Mouse (Mus musculus) layer of hippocampus, postnatal 14 days (tissue): ENCODE measurements at regions not wholly inside any gene's neighbourhood (a gene's known extent, or its start where the extent isn't known, plus 50 kb on each side); places are given as distances from the start of the nearest gene placed in this dataset.
A peak's percentile ranks its signal among the peaks of the same experiment; 100 is the strongest.

Experiments used
- DNase-seq, 2 experiments: peaks; one replicate each; pipeline ENCODE4 v3.0.0; 2021 to 2022; ENCODE audit warnings: low spot score in 2 of 2, mixed read lengths in 1 of 2

DNA sequence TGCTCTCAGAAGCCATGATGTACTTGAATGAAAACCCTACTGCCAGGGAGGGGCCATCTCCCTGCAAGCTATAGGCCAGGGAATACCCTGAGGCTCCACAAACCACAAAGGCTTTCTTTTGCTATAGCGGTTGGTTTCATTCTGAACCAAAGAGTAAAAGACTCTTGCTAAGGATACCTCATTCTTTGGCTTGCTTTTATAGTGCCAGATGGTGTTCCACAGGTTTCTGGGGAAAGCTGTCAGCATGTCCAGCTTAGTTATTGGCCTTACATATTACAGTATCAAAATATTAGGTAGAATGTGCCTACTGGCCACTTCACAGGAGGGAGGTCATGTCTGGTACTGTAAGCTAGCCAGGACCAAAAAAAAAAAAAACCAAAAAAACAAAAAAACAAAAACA, 246.9 kb upstream of the Cdr1 start:
- no peak for DNase-seq

DNA sequence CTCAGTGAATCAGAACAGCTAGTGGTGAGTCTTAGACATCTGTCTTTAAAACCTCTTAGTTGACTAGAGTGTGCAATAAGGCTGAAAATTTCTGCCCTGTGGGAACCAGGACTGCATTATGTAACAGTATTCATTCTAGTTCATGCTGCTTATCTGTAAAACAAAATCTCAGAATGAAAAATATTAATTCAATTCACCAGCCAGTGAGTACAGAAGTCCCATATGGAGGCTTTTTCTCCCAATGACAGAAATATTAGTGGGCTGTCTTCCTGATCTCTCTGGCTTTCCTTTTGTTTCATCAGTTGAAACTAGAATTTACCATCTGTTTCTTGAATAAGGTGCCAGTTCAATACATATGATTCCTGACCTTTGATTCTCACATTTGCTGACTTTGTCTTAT, 240.0 kb upstream of the Cdr1 start:
- DNase-seq, result peak in 1 of 2 experiments; percentile 24

DNA sequence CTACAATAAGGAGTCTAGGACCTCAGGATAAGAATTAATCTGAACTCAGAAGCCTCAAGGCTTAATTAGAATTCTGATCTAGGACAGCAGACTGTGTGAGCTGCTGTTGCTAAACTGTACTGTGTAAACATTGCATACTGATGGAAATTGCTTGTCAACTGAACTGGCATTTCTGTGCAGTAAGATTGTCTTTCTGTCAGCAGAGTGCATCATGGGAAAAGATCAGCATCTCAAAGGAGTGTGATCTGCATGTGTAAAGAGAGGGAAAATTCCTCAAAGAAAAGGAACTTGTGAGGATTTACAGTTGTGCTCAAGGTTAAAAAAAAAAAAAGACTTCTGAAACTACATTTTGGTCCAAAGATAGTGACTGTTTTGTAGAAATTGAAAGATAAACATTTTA, 207.8 kb upstream of the Cdr1 start:
- no peak for DNase-seq

DNA sequence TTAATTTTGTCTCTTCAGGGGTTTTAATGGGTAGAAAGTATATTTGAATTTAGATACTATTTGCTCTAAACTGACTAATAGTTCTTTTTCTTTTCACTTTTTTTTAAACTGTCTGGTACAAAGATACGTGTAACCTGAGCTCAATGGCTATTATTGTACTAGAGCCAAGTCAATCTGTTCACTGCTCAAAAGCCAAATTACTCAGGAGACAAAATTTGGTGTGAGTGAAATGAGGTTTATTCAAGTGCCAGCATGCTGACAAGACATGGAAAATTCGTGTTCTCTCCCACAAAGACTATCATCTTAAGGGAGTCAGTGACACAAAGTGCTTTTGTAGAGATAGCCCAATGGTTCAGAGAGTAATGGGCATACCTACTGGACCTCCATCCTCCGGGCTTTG, 206.3 kb upstream of the Cdr1 start:
- no peak for DNase-seq
